Mouse (Mus musculus) cerebellum, adult 2 months (tissue): Measurements from ENCODE around the gene Clcn1. TPM values are rescaled to one million over a fixed set of nuclear protein-coding genes. Genes with fewer than 3 reads are reported as not detected.

Source experiments
- DNase-seq, 2 experiments: peaks; one replicate each; pipeline ENCODE4 v3.0.0; 2021
- H3K27ac ChIP-seq: fragments of 200-500 bp; 2 replicates; pipeline ENCODE4 v1.5.1; 2012; ENCODE audit warnings: low read length, control low read depth, inconsistent platforms; ENCODE audit not compliant: insufficient read depth
- H3K27me3 ChIP-seq: fragments of 200-500 bp; 2 replicates; pipeline ENCODE4 v1.6.1; 2012; ENCODE audit warnings: inconsistent platforms, mild to moderate bottlenecking, low read length, moderate library complexity; ENCODE audit not compliant: control insufficient read depth, insufficient read depth
- H3K4me1 ChIP-seq: fragments of 200-500 bp; 2 replicates; pipeline ENCODE4 v1.6.1; 2011; ENCODE audit warnings: low read length; ENCODE audit not compliant: control insufficient read depth, insufficient read depth
- H3K4me3 ChIP-seq: fragments of 200-500 bp; replicated peaks from 2 replicates; pipeline ENCODE3; 2011; ENCODE audit warnings: mild to moderate bottlenecking, low read depth, low read length, control low read depth; ENCODE audit not compliant: insufficient read depth
- CTCF ChIP-seq: fragments of 200-500 bp; IDR thresholded peaks from 2 replicates; pipeline ENCODE4 v1.5.1; 2011; ENCODE audit warnings: low read depth, mild to moderate bottlenecking, control low read depth, low read length, moderate library complexity, borderline replicate concordance; ENCODE audit not compliant: insufficient read depth
- POLR2A ChIP-seq: fragments of 200-500 bp; IDR thresholded peaks from 2 replicates; pipeline ENCODE4 v1.6.1; 2011; ENCODE audit warnings: low read length, control low read depth, borderline replicate concordance; ENCODE audit not compliant: insufficient read depth
- WGBS: fragments of 180-500 bp; shearing (Covaris S2); methylation state at CpG from one replicate; pipeline ENCODE4 v1.1.7; 2018; 5-methylcytosine and 5-hydroxymethylcytosine counted together
- polyA plus RNA-seq: library from polyadenylated mRNA; depleted of rRNA; stranded (reverse); fragments of >200 nt; gene quantifications from 2 replicates; pipeline ENCODE4 v1.2.3, GENCODE M21; 2012

Clcn1 gene
- polyA plus RNA-seq, 1 experiment, result 11.5 TPM

DNA sequence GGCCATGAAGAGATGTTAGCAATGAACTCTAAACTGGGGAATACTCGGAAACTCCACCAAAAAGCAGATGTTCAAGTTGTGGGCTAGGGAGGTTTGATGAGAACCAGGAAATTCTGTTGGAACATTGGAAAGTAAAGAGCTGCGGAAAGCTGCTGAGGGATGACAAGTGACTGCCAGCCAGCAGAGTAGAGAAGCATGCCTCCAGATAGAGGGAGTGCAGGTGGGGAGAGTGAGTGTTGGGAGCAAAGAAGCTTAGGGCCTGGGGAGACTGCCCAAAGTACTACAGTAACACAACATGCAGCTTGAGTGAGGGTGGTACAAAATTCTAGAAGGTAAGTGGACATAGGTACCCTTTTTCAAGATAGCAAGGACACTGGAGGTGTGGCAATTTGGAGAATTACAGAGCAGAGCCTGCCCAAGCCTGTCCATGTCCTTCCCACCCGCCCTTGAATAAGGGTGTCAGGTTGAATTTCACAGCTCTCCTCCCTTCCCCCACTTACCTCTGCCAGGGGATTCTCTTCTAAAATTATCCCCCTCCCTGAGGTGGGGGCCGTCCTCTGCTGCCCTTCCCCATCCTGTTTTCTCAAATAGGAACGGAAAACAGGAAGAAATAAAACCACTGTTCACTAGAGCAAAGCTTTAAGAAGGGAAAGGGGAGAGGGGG is 3.5 kb upstream of the Clcn1 start:
- Histone ChIP-seq H3K27me3 (no peaks in the 10 kb centered on the region), H3K4me1 (no peaks in the 10 kb centered on the region), H3K27ac (no peak overlapping the region), H3K4me3 (no peak overlapping the region)
- DNase-seq, result no peak
- WGBS, result 83% methylated on average over 5 of the region's 5 CpGs
- TF ChIP-seq CTCF, result no peak
- TF ChIP-seq POLR2A, result no peak

DNA sequence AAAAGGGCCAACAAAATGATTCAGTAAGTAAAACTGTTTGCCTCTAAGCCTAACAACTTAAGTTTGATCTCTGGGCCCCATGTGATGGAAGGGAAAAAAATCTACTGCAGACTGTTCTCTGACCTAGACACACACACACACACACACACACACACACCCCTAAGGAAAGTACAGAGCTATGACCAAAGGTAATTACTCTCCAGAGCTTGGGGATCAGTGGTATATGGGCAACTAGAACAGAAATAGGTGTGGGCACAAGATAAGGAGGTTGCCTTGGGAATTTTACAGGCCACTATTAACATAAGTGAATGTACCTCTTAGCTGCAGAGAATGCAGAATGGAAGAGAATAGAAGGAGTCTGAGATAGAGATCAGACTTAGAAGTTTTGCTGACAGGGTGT is 1.1 kb downstream of the Clcn1 start:
- Histone ChIP-seq H3K4me1 (no peaks in the 10 kb centered on the region), H3K4me3 (no peak overlapping the region), H3K27ac (no peak overlapping the region), H3K27me3 (no peaks in the 10 kb centered on the region)
- DNase-seq, result no peak
- TF ChIP-seq CTCF (no peak), POLR2A (no peak)

DNA sequence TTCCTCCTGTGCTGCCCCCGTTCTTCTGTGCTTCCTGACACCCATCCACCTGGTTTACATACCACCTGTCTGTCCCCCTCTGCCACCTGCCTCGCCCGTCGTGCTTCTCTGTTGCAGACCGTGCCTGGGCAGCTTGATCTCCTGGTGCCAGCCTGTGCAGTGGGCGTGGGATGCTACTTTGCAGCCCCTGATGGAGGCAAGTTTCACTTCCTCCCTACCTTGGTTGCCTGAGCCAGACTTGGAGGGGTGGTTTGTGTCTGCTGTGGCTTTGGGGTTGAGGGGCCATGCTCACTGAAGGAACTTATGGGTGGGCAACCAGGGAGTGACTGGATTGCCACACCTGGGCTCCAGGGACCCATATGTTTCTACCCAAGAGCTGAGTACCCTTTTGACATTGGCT is 6.8 kb downstream of the Clcn1 start:
- WGBS, result 89% methylated on average over 6 of the region's 6 CpGs
- no peak for DNase-seq
- Histone ChIP-seq H3K27ac (no peak overlapping the region), H3K4me3 (no peak overlapping the region), H3K27me3 (no peaks in the 10 kb centered on the region), H3K4me1 (no peaks in the 10 kb centered on the region)
- TF ChIP-seq CTCF, result no peak
- TF ChIP-seq POLR2A, result no peak

DNA sequence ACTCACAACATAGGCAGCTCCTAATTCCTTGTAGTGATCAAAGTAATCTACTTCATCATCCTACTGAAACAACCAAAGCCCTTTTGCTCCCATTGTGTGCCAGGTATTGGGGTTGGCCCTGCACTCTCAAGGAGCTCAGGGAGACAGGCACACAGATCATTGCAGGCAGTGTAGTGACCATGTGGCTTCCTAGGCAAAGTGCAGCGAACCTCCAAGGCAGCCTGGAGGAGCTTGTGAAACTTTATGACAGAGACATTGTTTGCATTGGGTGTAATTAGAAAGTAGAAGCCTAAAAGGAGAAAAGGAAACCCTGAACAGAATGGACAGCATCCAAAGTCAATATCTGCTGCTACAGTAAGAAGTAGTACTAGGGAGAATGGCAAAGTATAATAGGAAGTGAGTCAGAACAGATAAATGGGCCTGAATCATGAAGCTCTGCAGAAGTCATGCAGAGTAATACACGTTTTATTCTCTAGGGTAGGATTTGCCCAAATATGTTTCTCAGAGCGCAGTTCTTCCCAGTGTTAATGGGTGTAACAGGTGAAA is 9.1 kb downstream of the Clcn1 start:
- Histone ChIP-seq H3K4me3 (no peak overlapping the region), H3K27me3 (no peaks in the 10 kb centered on the region), H3K4me1 (no peaks in the 10 kb centered on the region), H3K27ac (no peak overlapping the region)
- TF ChIP-seq POLR2A (no peak), CTCF (no peak)
- DNase-seq, result no peak
- 79% methylated on average over 3 of the region's 3 CpGs for WGBS

DNA sequence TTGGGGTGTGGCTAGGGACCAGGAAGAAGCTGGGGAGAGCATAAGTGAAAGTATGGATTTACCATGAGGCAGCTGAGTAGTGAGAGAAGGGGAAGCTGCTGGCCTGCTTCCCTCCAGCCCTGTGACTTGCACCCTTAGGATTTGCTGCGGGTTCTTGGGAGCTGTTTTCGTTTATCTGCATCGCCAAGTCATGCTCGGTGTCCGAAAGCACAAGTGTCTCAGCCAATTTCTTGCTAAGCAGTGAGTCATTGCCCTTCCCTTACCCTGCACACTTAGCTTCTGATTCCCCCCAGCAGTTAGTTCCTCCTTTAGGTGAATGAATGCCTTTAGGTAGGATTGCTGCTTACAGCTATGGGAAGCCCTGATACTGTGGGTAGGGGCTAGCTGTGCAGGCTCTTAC is 12.9 kb downstream of the Clcn1 start:
- no peak for TF ChIP-seq POLR2A
- TF ChIP-seq CTCF, result no peak
- 92% methylated on average over 5 of the region's 5 CpGs for WGBS
- H3K4me3 ChIP-seq, result no peak overlapping the region

DNA sequence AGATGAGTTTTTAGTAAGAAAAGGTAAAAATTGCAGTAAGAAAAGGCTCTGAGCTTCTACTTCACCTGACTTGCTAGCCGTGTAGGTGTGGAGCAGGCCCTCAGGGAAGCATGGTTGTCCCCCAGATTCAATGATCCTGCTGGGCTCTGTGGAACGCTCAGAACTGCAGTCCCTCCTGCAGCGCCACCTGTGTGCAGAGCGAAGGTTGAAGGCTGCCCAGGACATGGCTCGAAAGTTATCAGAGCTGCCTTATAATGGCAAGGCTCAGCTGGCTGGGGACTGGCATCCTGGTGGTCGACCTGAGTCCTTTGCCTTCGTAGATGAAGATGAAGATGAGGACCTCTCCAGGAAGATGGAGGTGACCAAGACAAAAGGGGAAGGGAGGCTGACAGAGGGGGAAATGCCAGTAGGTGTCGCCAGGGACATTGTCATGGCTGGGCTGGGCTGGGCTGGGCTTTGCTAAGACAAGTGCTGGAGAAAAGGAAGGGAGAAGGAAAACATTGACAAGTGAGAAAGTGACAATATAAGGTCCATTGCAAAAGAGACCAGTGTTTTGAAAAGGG is 23.4 kb downstream of the Clcn1 start:
- DNase-seq, result peak in 1 of 2 experiments; percentile 51
- no peaks in the 10 kb centered on the region for H3K4me1 ChIP-seq
- WGBS, result 45% methylated on average over 8 of the region's 8 CpGs
- H3K4me3 ChIP-seq, result no peak overlapping the region
- H3K27ac ChIP-seq, result no peak overlapping the region
- TF ChIP-seq CTCF (peak; percentile 66), POLR2A (no peak)
- H3K27me3 ChIP-seq, result no peaks in the 10 kb centered on the region

More for the DNA sequence above, 12.9 kb downstream of the Clcn1 start:
- Histone ChIP-seq H3K4me1 (no peaks in the 10 kb centered on the region), H3K27me3 (no peaks in the 10 kb centered on the region), H3K27ac (no peak overlapping the region)
- DNase-seq, result no peak

DNA sequence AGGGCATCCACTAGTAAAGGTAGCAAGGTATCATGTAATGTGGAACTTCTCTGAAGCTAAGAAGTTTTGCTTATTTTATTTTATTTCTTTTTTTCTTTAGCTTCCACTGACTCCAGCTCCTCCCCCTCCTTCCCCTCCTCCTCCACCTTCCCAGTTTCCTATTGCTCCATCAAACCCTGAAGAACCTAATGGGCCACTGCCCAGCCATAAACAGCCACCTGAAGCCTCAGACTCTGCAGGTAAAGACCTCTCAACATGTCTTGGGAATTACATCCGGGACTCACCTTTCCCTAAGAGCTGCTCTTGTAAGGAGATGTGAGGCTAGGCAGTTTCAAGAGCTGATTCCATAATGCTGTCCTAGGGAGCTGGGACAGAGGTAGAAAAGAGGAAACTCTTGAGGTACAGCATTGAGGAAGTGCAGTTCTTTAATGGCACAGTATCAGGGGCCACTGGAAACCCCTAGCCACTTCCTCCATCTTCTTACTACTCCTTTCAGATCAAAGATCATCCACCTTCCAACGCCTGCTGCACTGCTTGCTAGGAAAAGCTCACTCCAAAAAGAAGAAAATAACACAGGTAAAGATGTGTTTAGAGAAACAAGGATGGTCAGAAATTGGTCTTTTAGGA is 24.1 kb downstream of the Clcn1 start:
- Histone ChIP-seq H3K4me1 (no peaks in the 10 kb centered on the region), H3K4me3 (no peak overlapping the region), H3K27me3 (no peaks in the 10 kb centered on the region), H3K27ac (no peak overlapping the region)
- 93% methylated on average over 2 of the region's 2 CpGs for WGBS
- DNase-seq, result no peak
- TF ChIP-seq POLR2A (no peak), CTCF (no peak)

DNA sequence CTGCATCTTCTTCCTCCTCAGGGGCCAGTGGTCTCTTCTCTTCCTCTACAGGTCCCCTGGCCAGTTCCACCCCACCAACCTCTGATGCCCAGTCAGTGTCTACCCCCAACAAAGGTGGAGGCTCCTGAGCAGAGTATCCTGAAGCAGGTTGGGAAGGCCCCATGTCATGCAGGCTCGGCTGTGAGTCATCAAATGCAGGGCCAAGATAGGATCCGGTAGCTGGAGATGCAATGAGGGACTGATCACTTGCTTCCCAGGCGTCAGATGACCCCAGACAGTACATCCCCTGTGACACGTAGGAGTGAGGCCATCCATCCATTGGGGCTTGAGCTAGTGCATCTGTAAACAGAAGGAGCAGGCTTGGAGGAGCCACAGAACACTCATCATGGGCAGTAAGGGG is 31.8 kb downstream of the Clcn1 start:
- no peak for TF ChIP-seq POLR2A
- TF ChIP-seq CTCF, result no peak
- Histone ChIP-seq H3K27me3 (no peaks in the 10 kb centered on the region), H3K4me3 (no peak overlapping the region), H3K4me1 (peaks cover 16% of the 10 kb centered on the region), H3K27ac (no peak overlapping the region)
- peak; percentile 44 to 52 for DNase-seq
- WGBS, result 18% methylated on average over 4 of the region's 4 CpGs
